Mouse (Mus musculus) intestine, embryonic 14.5 days (tissue): Measurements from ENCODE around the gene Plcb4. TPM values are rescaled to one million over a fixed set of nuclear protein-coding genes. Genes with fewer than 3 reads are reported as not detected.
"Not testable (repeated sequence)": the region's sequence is repeated elsewhere in the genome, so short reads cannot be mapped to it uniquely, and the experiment has no call there.

ENCODE experiments used
- ATAC-seq: fragments of 200-750 bp; cut with Nextera tagmentation; replicated peaks from 2 replicates; pipeline ENCODE4 v1.8.0; 2017; ENCODE audit warnings: low read depth, moderate number of reproducible peaks, moderate TSS enrichment, moderate library complexity; ENCODE audit not compliant: low FRiP score, low TSS enrichment
- DNase-seq: peaks from one replicate; pipeline ENCODE4 v3.0.0-alpha.2; 2018; ENCODE audit warnings: low spot score
- H3K27ac ChIP-seq: fragments of 300-500 bp; sonication (generic); 2 replicates; pipeline ENCODE4 v1.5.1; 2014; ENCODE audit warnings: low read depth, mild to moderate bottlenecking, control low read depth
- H3K27me3 ChIP-seq: fragments of 300-500 bp; sonication (generic); replicated peaks from 2 replicates; pipeline ENCODE4 v1.6.1; 2014; ENCODE audit warnings: low read length, control low read depth; ENCODE audit not compliant: control insufficient read depth, insufficient read depth
- H3K36me3 ChIP-seq: fragments of 300-500 bp; sonication (generic); 2 replicates; pipeline ENCODE4 v1.6.1; 2014; ENCODE audit warnings: low read length, control low read depth; ENCODE audit not compliant: control insufficient read depth, insufficient read depth
- H3K4me1 ChIP-seq: fragments of 300-500 bp; sonication (generic); replicated peaks from 2 replicates; pipeline ENCODE4 v1.6.1; 2014; ENCODE audit warnings: low read length, control low read depth, mixed read lengths; ENCODE audit not compliant: control insufficient read depth, insufficient read depth
- H3K4me2 ChIP-seq: fragments of 300-500 bp; sonication (generic); 2 replicates; pipeline ENCODE4 v1.6.1; 2014; ENCODE audit warnings: low read length
- H3K4me3 ChIP-seq: fragments of 300-500 bp; sonication (generic); 2 replicates; pipeline ENCODE4 v1.5.1; 2014; ENCODE audit warnings: low read depth, low read length, control low read depth, mixed read lengths
- H3K9ac ChIP-seq: fragments of 300-500 bp; sonication (generic); 2 replicates; pipeline ENCODE4 v1.6.1; 2014; ENCODE audit warnings: mild to moderate bottlenecking, low read length
- H3K9me3 ChIP-seq: fragments of 300-500 bp; sonication (generic); 2 replicates; pipeline ENCODE4 v1.6.1; 2016; ENCODE audit warnings: low read length, control low read depth; ENCODE audit not compliant: control insufficient read depth
- WGBS: fragments of 180-500 bp; shearing (Covaris S2); extraction: QIAGEN DNeasy Blood & Tissue Kit; methylation state at CpG from one replicate; pipeline ENCODE4 v1.1.7; 2014; 5-methylcytosine and 5-hydroxymethylcytosine counted together
- polyA plus RNA-seq: library from polyadenylated mRNA; unstranded; fragments of >200 nt; fragmentation: Nextera tagmentation; extraction: Ambion mirVana; gene quantifications from 2 replicates; pipeline ENCODE4 v1.2.1, GENCODE M21; 2014

The Plcb4 gene
- polyA plus RNA-seq, 1 experiment from 2014 or later = 19.4 TPM

DNA sequence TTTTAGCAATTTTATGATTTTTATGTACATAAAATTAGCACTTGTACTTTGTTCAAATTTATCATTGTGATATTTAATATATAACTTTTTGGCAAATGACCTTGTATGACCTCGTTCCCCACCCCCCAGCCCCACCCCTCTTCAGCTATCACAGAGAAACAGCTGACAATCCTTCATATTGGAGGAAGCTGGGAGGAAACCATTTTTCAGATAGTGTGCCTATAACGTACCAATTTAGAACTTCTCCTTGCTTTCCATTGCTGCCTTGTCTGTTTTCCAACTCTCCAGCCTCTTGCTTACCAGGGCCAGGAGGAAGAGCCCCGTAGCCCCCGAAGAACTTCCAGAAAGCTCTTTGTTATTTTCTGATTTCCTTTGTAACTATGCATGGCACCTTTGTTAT lies 73.8 kb downstream of the Plcb4 start:
- Histone ChIP-seq H3K36me3 (no peaks in the 10 kb centered on the region), H3K9ac (no peak overlapping the region)
- 75% methylated on average over 4 of the region's 4 CpGs for WGBS

DNA sequence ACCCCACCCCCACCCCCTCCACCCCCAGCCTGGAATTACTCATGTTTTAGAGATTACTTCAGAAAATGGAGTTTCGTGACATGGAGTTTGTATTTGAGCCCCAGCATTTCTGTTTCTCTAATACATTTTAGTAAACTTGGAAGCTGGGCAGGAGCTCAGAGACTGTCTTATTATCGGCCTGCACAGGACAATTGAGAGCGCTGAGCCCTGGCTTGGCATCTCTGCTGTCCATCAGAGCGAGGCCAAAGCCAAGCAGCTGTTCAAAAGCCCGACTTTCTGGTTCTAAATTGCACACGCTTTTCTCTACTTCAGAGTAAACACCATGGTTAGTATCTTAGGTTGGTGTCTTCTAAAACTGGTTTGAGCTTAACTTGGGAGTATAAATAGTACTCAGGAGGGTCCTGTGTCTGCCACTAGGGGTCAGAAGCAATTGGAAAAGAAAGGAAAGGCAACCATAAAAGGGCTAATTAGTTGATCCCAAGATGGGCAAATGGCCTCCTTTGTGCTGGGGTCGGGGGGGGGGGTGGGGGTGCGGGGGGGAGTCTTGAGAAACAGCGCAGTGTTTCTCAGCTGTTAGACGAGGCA lies 75.2 kb downstream of the Plcb4 start:
- Histone ChIP-seq H3K27me3 (no peaks in the 10 kb centered on the region), H3K36me3 (no peaks in the 10 kb centered on the region), H3K4me1 (peaks cover 6% of the 10 kb centered on the region; the same call in 1 of the 2 replicates), H3K27ac (no peak overlapping the region), H3K9ac (no peak overlapping the region), H3K4me2 (no peak overlapping the region), H3K9me3 (no peaks in the 10 kb centered on the region), H3K4me3 (no peak overlapping the region)
- WGBS = 44% methylated on average over 10 of the region's 10 CpGs
- DNase-seq (no peak), ATAC-seq (no peak)

More for the DNA sequence above, 73.8 kb downstream of the Plcb4 start:
- H3K9me3 ChIP-seq = no peaks in the 10 kb centered on the region
- H3K4me1 ChIP-seq = peaks cover 6% of the 10 kb centered on the region; the same call in 1 of the 2 replicates
- ATAC-seq (no peak), DNase-seq (no peak)
- H3K4me3 ChIP-seq = no peak overlapping the region
- H3K27ac ChIP-seq = no peak overlapping the region
- H3K4me2 ChIP-seq = no peak overlapping the region
- H3K27me3 ChIP-seq = no peaks in the 10 kb centered on the region

DNA sequence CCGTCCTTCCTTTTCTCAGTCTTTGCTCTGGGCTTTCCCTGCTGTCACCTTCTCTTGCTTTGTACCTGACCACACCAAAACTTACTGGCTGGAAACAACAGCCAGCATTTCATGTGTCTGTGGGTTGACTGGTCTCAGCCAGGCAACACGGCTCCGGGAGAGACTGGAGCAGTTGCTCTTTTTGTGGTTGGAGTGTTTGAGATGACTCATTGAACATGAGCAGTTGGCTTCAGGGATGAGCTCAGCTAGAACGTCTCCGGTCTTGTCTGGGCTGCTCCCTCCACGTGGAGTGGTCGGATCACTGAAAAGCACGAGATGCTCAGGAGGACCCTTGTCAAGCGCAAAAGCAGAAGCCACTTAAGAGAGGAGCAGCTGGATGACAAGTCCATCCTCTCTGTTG lies 78.7 kb downstream of the Plcb4 start:
- Histone ChIP-seq H3K4me2 (no peak overlapping the region), H3K4me3 (no peak overlapping the region), H3K27ac (no peak overlapping the region), H3K9ac (no peak overlapping the region), H3K27me3 (no peaks in the 10 kb centered on the region), H3K9me3 (no peaks in the 10 kb centered on the region), H3K36me3 (no peaks in the 10 kb centered on the region), H3K4me1 (no peaks in the 10 kb centered on the region)
- DNase-seq (no peak), ATAC-seq (no peak)
- WGBS = 86% methylated on average over 9 of the region's 9 CpGs

DNA sequence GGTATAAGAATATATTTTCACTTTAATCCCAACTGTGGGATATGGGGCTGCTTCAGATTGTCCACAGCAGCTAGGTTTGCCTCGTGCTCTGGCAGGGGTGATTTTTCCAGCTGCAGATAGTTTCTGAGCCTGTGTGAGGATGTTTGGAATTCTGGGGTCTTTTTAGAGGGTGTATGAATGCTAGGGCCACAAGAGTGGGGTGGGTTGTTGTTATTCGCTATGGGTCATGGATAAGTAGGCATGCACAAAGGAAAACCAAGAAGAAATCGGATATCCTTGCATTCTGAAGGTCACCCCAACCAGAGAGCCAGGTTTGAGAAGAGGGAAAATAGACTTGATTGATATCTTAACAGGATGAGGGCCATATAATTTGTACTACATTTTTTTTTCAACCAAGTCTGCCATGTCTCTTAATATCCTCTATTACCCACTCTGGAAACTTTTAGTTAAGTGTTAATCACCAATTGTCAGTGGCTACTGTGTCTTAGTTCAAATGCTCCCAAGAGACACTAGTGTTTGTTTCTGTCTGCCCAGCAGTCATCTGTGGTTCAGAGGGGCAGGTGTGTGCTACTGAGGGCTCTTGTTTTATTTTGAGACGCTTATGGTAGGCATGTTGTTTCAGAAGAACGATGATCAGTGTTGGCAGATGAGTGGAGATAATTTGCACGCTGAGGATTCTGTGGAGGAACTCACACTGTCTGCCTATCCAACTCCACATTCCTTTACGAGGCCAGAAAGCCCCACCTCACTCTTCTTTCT lies 79.4 kb downstream of the Plcb4 start:
- H3K27me3 ChIP-seq, ATAC-seq, H3K4me1 ChIP-seq, H3K9ac ChIP-seq, H3K4me2 ChIP-seq, H3K4me3 ChIP-seq, H3K27ac ChIP-seq, H3K9me3 ChIP-seq, DNase-seq, H3K36me3 ChIP-seq: not testable (repeated sequence)
- 87% methylated on average over 7 of the region's 7 CpGs for WGBS

DNA sequence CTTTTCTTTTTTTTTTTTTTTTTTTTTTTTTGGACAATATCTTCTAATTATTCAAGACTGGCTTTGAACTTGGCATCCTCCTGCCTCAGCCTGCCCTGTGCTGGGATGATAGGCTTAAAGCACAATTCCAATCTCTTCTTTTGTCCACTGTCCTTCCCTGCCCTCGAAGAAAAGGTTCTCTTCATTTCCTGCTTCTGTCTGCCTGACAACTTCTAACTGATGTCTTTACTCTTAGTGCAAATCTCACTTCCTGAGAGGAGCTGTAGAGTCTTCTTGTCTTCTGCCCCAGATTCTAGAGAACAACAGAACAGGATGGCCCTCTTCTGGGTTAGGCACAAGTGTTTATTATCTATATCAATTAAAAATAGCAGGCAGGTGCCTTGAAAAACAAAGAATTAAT lies 80.1 kb downstream of the Plcb4 start:
- Histone ChIP-seq H3K27ac (no peak overlapping the region), H3K9me3 (no peaks in the 10 kb centered on the region), H3K4me3 (no peak overlapping the region), H3K36me3 (no peaks in the 10 kb centered on the region), H3K27me3 (no peaks in the 10 kb centered on the region), H3K4me1 (no peaks in the 10 kb centered on the region), H3K9ac (no peak overlapping the region), H3K4me2 (no peak overlapping the region)
- DNase-seq (no peak), ATAC-seq (no peak)
- WGBS = 65% methylated on average over 1 of the region's 1 CpGs

DNA sequence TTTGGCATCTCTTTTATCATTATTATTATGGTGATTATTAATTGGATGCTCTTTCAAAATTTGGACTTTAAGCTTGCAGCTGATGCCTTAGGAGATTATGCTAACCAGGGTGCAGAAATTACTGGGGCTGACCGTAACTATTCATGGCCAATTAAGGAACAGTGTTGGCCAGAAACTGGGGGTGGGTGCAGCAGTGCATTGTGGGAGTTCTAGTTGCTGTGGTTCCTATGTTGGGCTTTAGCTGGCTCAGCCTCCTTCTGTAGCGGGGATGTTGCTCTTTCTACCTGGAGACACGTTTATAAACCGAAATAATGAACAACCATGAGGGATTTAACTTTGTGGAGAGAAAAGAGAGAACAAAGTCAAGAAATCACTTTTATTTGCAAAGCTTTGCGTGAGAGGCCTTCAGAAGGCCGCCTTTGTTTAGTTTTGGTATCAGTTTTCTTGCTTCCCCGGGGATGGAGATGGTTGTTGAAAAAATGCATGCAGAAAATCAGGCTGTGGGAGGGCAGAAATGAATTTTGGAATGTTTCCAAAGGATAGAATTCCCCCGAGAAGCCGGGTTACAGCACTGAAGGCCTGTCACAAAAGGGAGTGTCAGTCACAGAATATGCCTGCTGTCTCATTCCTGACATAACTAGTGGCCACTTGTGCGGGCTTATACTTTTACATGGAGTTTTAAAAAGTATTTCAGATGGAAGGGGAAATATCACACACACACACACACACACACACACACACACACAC lies 84.3 kb downstream of the Plcb4 start:
- DNase-seq = no peak
- no peaks in the 10 kb centered on the region for H3K9me3 ChIP-seq
- H3K9ac ChIP-seq = no peak overlapping the region
- ATAC-seq = no peak
- H3K36me3 ChIP-seq = no peaks in the 10 kb centered on the region
- no peak overlapping the region for H3K27ac ChIP-seq
- H3K27me3 ChIP-seq = no peaks in the 10 kb centered on the region
- H3K4me2 ChIP-seq = no peak overlapping the region
- no peaks in the 10 kb centered on the region for H3K4me1 ChIP-seq
- 40% methylated on average over 10 of the region's 10 CpGs for WGBS
- H3K4me3 ChIP-seq = no peak overlapping the region

DNA sequence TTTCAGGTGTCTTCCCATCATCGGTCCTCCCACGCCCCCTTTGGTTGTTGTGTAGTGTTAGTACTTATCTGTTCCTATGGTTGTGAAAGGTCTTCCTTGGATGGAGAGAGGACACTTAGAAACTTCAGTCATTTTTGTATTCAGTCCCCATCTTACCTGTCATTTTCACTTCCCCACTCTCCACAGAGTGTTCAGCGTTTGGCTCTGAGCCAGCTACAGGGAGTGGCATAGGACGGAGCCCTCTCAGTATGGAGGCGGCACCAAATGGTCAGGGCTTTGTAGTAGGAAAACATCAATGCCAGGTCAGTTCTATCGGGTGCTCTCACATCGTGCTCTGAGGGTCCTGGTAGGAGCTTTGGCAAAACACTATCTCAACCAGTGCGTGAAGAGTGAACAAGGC lies 85.9 kb downstream of the Plcb4 start:
- no peaks in the 10 kb centered on the region for H3K9me3 ChIP-seq
- ATAC-seq (no peak), DNase-seq (no peak)
- no peak overlapping the region for H3K9ac ChIP-seq
- H3K27me3 ChIP-seq = no peaks in the 10 kb centered on the region
- no peaks in the 10 kb centered on the region for H3K4me1 ChIP-seq
- no peak overlapping the region for H3K4me3 ChIP-seq
- no peaks in the 10 kb centered on the region for H3K36me3 ChIP-seq
- WGBS = 72% methylated on average over 8 of the region's 8 CpGs
- H3K4me2 ChIP-seq = no peak overlapping the region
- H3K27ac ChIP-seq = no peak overlapping the region

DNA sequence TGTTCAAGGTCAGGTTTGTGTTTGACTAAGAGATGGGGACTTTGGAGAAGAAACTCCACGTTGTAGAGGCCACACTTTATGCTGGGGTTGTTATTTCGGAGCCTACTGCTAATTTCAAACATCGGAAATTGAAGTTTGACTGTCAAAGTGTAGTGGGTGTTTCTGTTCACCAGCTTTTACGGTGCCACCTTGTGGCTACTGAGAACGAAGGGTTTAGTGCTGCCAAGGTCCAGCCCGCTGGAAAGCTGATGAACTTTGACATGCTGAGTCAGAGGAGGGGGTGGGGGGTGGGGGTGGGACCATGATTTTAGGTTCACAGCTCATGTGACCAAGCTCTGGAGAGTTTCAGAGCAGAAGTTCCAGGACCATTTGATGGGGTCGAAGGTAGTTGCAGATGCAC lies 86.3 kb downstream of the Plcb4 start:
- H3K36me3 ChIP-seq = no peaks in the 10 kb centered on the region
- ATAC-seq (no peak), DNase-seq (no peak)
- no peak overlapping the region for H3K27ac ChIP-seq
- H3K4me3 ChIP-seq = no peak overlapping the region
- no peak overlapping the region for H3K9ac ChIP-seq
- H3K4me2 ChIP-seq = no peak overlapping the region
- H3K4me1 ChIP-seq = no peaks in the 10 kb centered on the region
- no peaks in the 10 kb centered on the region for H3K9me3 ChIP-seq
- H3K27me3 ChIP-seq = no peaks in the 10 kb centered on the region
- WGBS = 52% methylated on average over 7 of the region's 7 CpGs
